Mouse (Mus musculus): ENCODE measurements at regions not wholly inside any gene's neighbourhood (a gene's known extent, or its start where the extent isn't known, plus 50 kb on each side); places are given as distances from the start of the nearest gene placed in this dataset.
A peak's percentile ranks its signal among the peaks of the same experiment; 100 is the strongest.

GRCm38 (mm10) chr16:30652692-30653091 lies 53.2 kb downstream of the Fam43a start:
- 0 out of 2 replicates have a peak, but pooled peaks have one; percentile 6 for ATAC-seq (ENCODE audit: extremely low read depth, insufficient number of reproducible peaks, low FRiP score, poor library complexity, severe bottlenecking)

- no peak for ATAC-seq (ENCODE audit: extremely low read depth, insufficient number of reproducible peaks, low FRiP score, poor library complexity, severe bottlenecking)
These were observed 54.3 kb downstream of the Fam43a start for GRCm38 (mm10) chr16:30653806-30654205.

- no peak for ATAC-seq (ENCODE audit: extremely low read depth, insufficient number of reproducible peaks, low FRiP score, poor library complexity, severe bottlenecking)
These were observed 54.7 kb downstream of the Fam43a start for GRCm38 (mm10) chr16:30654226-30654625.

GRCm38 (mm10) chr16:30655798-30656221 lies 56.3 kb downstream of the Fam43a start:
- no peak for ATAC-seq (ENCODE audit: extremely low read depth, insufficient number of reproducible peaks, low FRiP score, poor library complexity, severe bottlenecking)

- no peak for ATAC-seq (ENCODE audit: extremely low read depth, insufficient number of reproducible peaks, low FRiP score, poor library complexity, severe bottlenecking)
These were observed 57.4 kb downstream of the Fam43a start for GRCm38 (mm10) chr16:30656881-30657280.

GRCm38 (mm10) chr16:30658921-30659320 lies 59.4 kb downstream of the Fam43a start:
- ATAC-seq (ENCODE audit: extremely low read depth, insufficient number of reproducible peaks, low FRiP score, poor library complexity, severe bottlenecking) = no peak

- no peak for ATAC-seq (ENCODE audit: extremely low read depth, insufficient number of reproducible peaks, low FRiP score, poor library complexity, severe bottlenecking)
These were observed 61.8 kb downstream of the Fam43a start for GRCm38 (mm10) chr16:30661086-30661977.

- ATAC-seq (ENCODE audit: extremely low read depth, insufficient number of reproducible peaks, low FRiP score, poor library complexity, severe bottlenecking) = no peak
These were observed 63.5 kb downstream of the Fam43a start for GRCm38 (mm10) chr16:30663055-30663454.

GRCm38 (mm10) chr16:30663971-30664370 lies 64.4 kb downstream of the Fam43a start:
- no peak for ATAC-seq (ENCODE audit: extremely low read depth, insufficient number of reproducible peaks, low FRiP score, poor library complexity, severe bottlenecking)

GRCm38 (mm10) chr16:30664433-30664832 lies 64.9 kb downstream of the Fam43a start:
- ATAC-seq (ENCODE audit: extremely low read depth, insufficient number of reproducible peaks, low FRiP score, poor library complexity, severe bottlenecking) = no peak

GRCm38 (mm10) chr16:30665881-30666280 lies 66.4 kb downstream of the Fam43a start:
- no peak for ATAC-seq (ENCODE audit: extremely low read depth, insufficient number of reproducible peaks, low FRiP score, poor library complexity, severe bottlenecking)

GRCm38 (mm10) chr16:30669883-30670282 lies 70.4 kb downstream of the Fam43a start:
- ATAC-seq (ENCODE audit: extremely low read depth, insufficient number of reproducible peaks, low FRiP score, poor library complexity, severe bottlenecking) = no peak

- ATAC-seq (ENCODE audit: extremely low read depth, insufficient number of reproducible peaks, low FRiP score, poor library complexity, severe bottlenecking) = no peak
These were observed 72.1 kb downstream of the Fam43a start for GRCm38 (mm10) chr16:30671584-30671983.

- ATAC-seq (ENCODE audit: extremely low read depth, insufficient number of reproducible peaks, low FRiP score, poor library complexity, severe bottlenecking) = no peak
These were observed 73.4 kb downstream of the Fam43a start for GRCm38 (mm10) chr16:30672776-30673550.

GRCm38 (mm10) chr16:30673662-30674061 lies 74.1 kb downstream of the Fam43a start:
- ATAC-seq (ENCODE audit: extremely low read depth, insufficient number of reproducible peaks, low FRiP score, poor library complexity, severe bottlenecking) = no peak

- ATAC-seq (ENCODE audit: extremely low read depth, insufficient number of reproducible peaks, low FRiP score, poor library complexity, severe bottlenecking) = no peak
These were observed 76.3 kb downstream of the Fam43a start for GRCm38 (mm10) chr16:30675829-30676228.

- ATAC-seq (ENCODE audit: extremely low read depth, insufficient number of reproducible peaks, low FRiP score, poor library complexity, severe bottlenecking) = no peak
These were observed 77.5 kb downstream of the Fam43a start for GRCm38 (mm10) chr16:30677016-30677415.

- peak; percentile 65 for ATAC-seq (ENCODE audit: extremely low read depth, insufficient number of reproducible peaks, low FRiP score, poor library complexity, severe bottlenecking)
These were observed 78.6 kb downstream of the Fam43a start for GRCm38 (mm10) chr16:30677896-30678707.
